Mouse (Mus musculus) myocyte (in vitro differentiated cells): ENCODE results near the gene Gcm2.

ENCODE experiments used
- E2F4 ChIP-seq: IDR thresholded peaks from one replicate; pipeline ENCODE4 v1.6.1; 2011; ENCODE audit warnings: mild to moderate bottlenecking, control low read depth, moderate library complexity; ENCODE audit not compliant: insufficient read depth
- MAX ChIP-seq: IDR thresholded peaks from one replicate; pipeline ENCODE4 v1.6.1; 2011; ENCODE audit warnings: low read depth, mild to moderate bottlenecking, control low read depth
- MYOD1 ChIP-seq, 3 experiments: IDR thresholded peaks; one replicate each; pipeline ENCODE4 v1.6.1; 2011; ENCODE audit warnings: control low read depth in 2 of 3, low read depth in 2 of 3, mild to moderate bottlenecking in 2 of 3, moderate library complexity in 1 of 3; ENCODE audit not compliant: insufficient read length in 2 of 3, control insufficient read depth in 1 of 3
- MYOG ChIP-seq, 3 experiments: IDR thresholded peaks; one replicate each; pipeline ENCODE4 v1.6.1; 2011; ENCODE audit warnings: control low read depth in 2 of 3, low read depth in 2 of 3, mild to moderate bottlenecking in 2 of 3; ENCODE audit not compliant: insufficient read length in 2 of 3, control insufficient read depth in 1 of 3, insufficient read depth in 1 of 3
- POLR2A ChIP-seq: IDR thresholded peaks from one replicate; pipeline ENCODE4 v1.6.1; 2011; ENCODE audit warnings: low read depth, mild to moderate bottlenecking, control low read depth, moderate library complexity; ENCODE audit not compliant: insufficient read length
- POLR2AphosphoS2 ChIP-seq: IDR thresholded peaks from one replicate; pipeline ENCODE4 v1.6.1; 2011; ENCODE audit warnings: low read depth, control low read depth; ENCODE audit not compliant: insufficient read length
- REST ChIP-seq: IDR thresholded peaks from one replicate; pipeline ENCODE4 v1.6.1; 2011; ENCODE audit warnings: mild to moderate bottlenecking, control low read depth, moderate library complexity; ENCODE audit not compliant: insufficient read depth, insufficient read length
- SRF ChIP-seq: IDR thresholded peaks from one replicate; pipeline ENCODE4 v1.6.1; 2011; ENCODE audit warnings: low read depth; ENCODE audit not compliant: control insufficient read depth, insufficient read length
- TCF12 ChIP-seq: IDR thresholded peaks from one replicate; pipeline ENCODE4 v1.6.1; 2011; ENCODE audit warnings: mild to moderate bottlenecking, control low read depth; ENCODE audit not compliant: poor library complexity, insufficient read depth, severe bottlenecking
- TCF3 ChIP-seq: IDR thresholded peaks from one replicate; pipeline ENCODE4 v1.6.1; 2011; ENCODE audit warnings: low read depth, control low read depth; ENCODE audit not compliant: insufficient read length
- USF1 ChIP-seq: IDR thresholded peaks from one replicate; pipeline ENCODE4 v1.6.1; 2011; ENCODE audit warnings: low read depth, mild to moderate bottlenecking, control low read depth, moderate library complexity

GRCm38 (mm10) chr13:41051965-41052364, 58.9 kb downstream of the Gcm2 start:
- TF ChIP-seq POLR2AphosphoS2 (no peak), POLR2A (no peak), TCF3 (no peak), USF1 (no peak), TCF12 (no peak), MYOD1 (IDR thresholded peaks at IDR 0.05; ENCODE audit: control insufficient read depth in 1 of 3, insufficient read length in 2 of 3, low read depth in 2 of 3) (no peak), MAX (no peak), E2F4 (no peak), MYOG (IDR thresholded peaks at IDR 0.05; ENCODE audit: control insufficient read depth in 1 of 3, insufficient read depth in 1 of 3, insufficient read length in 2 of 3, low read depth in 2 of 3) (no peak), SRF (no peak), REST (no peak)
